Mouse (Mus musculus): Measurements from ENCODE around the gene Scmh1.
"Not testable (repeated sequence)": the region's sequence is repeated elsewhere in the genome, so short reads cannot be mapped to it uniquely, and the experiment has no call there.

The Scmh1 gene

GRCm38 (mm10) chr4:120405144-120405805 lies at the start of gene Scmh1:
TSS of gene Scmh1 (plus strand) at chr4:120405281.
- peak; percentile 82 for DNase-seq

GRCm38 (mm10) chr4:120360011-120360521 lies 45.0 kb upstream of the Scmh1 start:
- DNase-seq = no peak

GRCm38 (mm10) chr4:120364729-120365128 lies 40.4 kb upstream of the Scmh1 start:
- DNase-seq = peak; percentile 56

- DNase-seq = no peak
Observed at GRCm38 (mm10) chr4:120365456-120365855, 39.6 kb upstream of the Scmh1 start.

GRCm38 (mm10) chr4:120368031-120368430 lies 37.0 kb upstream of the Scmh1 start:
- DNase-seq = no peak

- peak; percentile 84 for DNase-seq
Observed at GRCm38 (mm10) chr4:120368663-120369062, 36.4 kb upstream of the Scmh1 start.

GRCm38 (mm10) chr4:120369156-120369555 lies 35.9 kb upstream of the Scmh1 start:
- peak; percentile 38 for DNase-seq

GRCm38 (mm10) chr4:120369861-120370366 lies 35.2 kb upstream of the Scmh1 start:
- DNase-seq = no peak

GRCm38 (mm10) chr4:120372838-120373237 lies 32.2 kb upstream of the Scmh1 start:
- no peak for DNase-seq

- no peak for DNase-seq
Observed at GRCm38 (mm10) chr4:120373813-120374212, 31.3 kb upstream of the Scmh1 start.

- DNase-seq = peak; percentile 37
Observed at GRCm38 (mm10) chr4:120380811-120381391, 24.2 kb upstream of the Scmh1 start.

- DNase-seq = no peak
Observed at GRCm38 (mm10) chr4:120385496-120385895, 19.6 kb upstream of the Scmh1 start.

- DNase-seq = peak; percentile 39
Observed at GRCm38 (mm10) chr4:120387496-120387895, 17.6 kb upstream of the Scmh1 start.

GRCm38 (mm10) chr4:120387968-120388367 lies 17.1 kb upstream of the Scmh1 start:
- no peak for DNase-seq

- no peak for DNase-seq
Observed at GRCm38 (mm10) chr4:120388998-120389542, 16.0 kb upstream of the Scmh1 start.

GRCm38 (mm10) chr4:120389546-120389945 lies 15.5 kb upstream of the Scmh1 start:
- no peak for DNase-seq

GRCm38 (mm10) chr4:120391591-120391990 lies 13.5 kb upstream of the Scmh1 start:
- no peak for DNase-seq

GRCm38 (mm10) chr4:120392341-120392740 lies 12.7 kb upstream of the Scmh1 start:
- no peak for DNase-seq

GRCm38 (mm10) chr4:120392748-120393147 lies 12.3 kb upstream of the Scmh1 start:
- DNase-seq = no peak

- no peak for DNase-seq
Observed at GRCm38 (mm10) chr4:120400251-120400650, 4.8 kb upstream of the Scmh1 start.

- DNase-seq = not testable (repeated sequence)
Observed at GRCm38 (mm10) chr4:120402105-120402504, 3.0 kb upstream of the Scmh1 start.

GRCm38 (mm10) chr4:120404247-120404646 lies 834 bp upstream of the Scmh1 start:
- no peak for DNase-seq

- no peak for DNase-seq
Observed at GRCm38 (mm10) chr4:120404778-120405143, 320 bp upstream of the Scmh1 start.

Measured in right cerebral cortex, postnatal 4 days (tissue).